Mouse (Mus musculus) megakaryocyte progenitor cell, adult 5-6 weeks (primary cell): ENCODE measurements around the gene Gpsm3. TPM values are rescaled to one million over a fixed set of nuclear protein-coding genes. Genes with fewer than 3 reads are reported as not detected.

ENCODE experiments used
- ATAC-seq: replicated peaks from 2 replicates; pipeline ENCODE4 v1.8.0; 2016; ENCODE audit warnings: mild to moderate bottlenecking, moderate TSS enrichment, inconsistent platforms; ENCODE audit not compliant: poor library complexity
- total RNA-seq, 2 experiments: library from RNA; stranded (forward) in 1 of 2; stranded (reverse) in 1 of 2; fragments of 157-497, 149-512 nt in 1 of 2; fragments of 200-1000 nt in 1 of 2; gene quantifications; 2 replicates each; pipeline versions ENCODE4 v1.2.3 to v1.2.4; 2015 to 2017

Gpsm3 gene
- total RNA-seq, 2 experiments from 2014 or later = 20.2 to 63.4 TPM

- ATAC-seq = no peak
Measured at GRCm38 (mm10) chr17:34582528-34582927, 7.1 kb upstream of the Gpsm3 start.

- ATAC-seq = no peak
Measured at GRCm38 (mm10) chr17:34583397-34583796, 6.2 kb upstream of the Gpsm3 start.

- ATAC-seq = no peak
Measured at GRCm38 (mm10) chr17:34583819-34584218, 5.8 kb upstream of the Gpsm3 start.

- ATAC-seq = no peak
Measured at GRCm38 (mm10) chr17:34585121-34585520, 4.5 kb upstream of the Gpsm3 start.

GRCm38 (mm10) chr17:34585877-34586771, 3.5 kb upstream of the Gpsm3 start:
- ATAC-seq = no peak

- peak; percentile 49 for ATAC-seq
Measured at GRCm38 (mm10) chr17:34586796-34587422, 2.7 kb upstream of the Gpsm3 start.

GRCm38 (mm10) chr17:34587423-34587811, 2.2 kb upstream of the Gpsm3 start:
- peak; percentile 65 for ATAC-seq

GRCm38 (mm10) chr17:34587814-34588213, 1.8 kb upstream of the Gpsm3 start:
- no peak for ATAC-seq

GRCm38 (mm10) chr17:34588767-34589166, 839 bp upstream of the Gpsm3 start:
- ATAC-seq = no peak

GRCm38 (mm10) chr17:34589206-34589605, 400 bp upstream of the Gpsm3 start:
- ATAC-seq = no peak

GRCm38 (mm10) chr17:34590154-34590987, 765 bp downstream of the Gpsm3 start:
- ATAC-seq = no peak

- no peak for ATAC-seq
Measured at GRCm38 (mm10) chr17:34591029-34591993, 1.7 kb downstream of the Gpsm3 start, which contains the start of gene Pbx2. Pbx2 (plus strand) TSS chr17:34591266.

GRCm38 (mm10) chr17:34591994-34592375, 2.4 kb downstream of the Gpsm3 start:
- peak; percentile 61 for ATAC-seq

GRCm38 (mm10) chr17:34592581-34593549, 3.3 kb downstream of the Gpsm3 start:
- ATAC-seq = 0 out of 2 replicates have a peak, but pooled peaks have one; percentile 17

GRCm38 (mm10) chr17:34593752-34594525, 4.3 kb downstream of the Gpsm3 start:
- no peak for ATAC-seq

- ATAC-seq = no peak
Measured at GRCm38 (mm10) chr17:34596098-34596497, 6.5 kb downstream of the Gpsm3 start.

GRCm38 (mm10) chr17:34597566-34598095, 8.0 kb downstream of the Gpsm3 start, which contains the start of gene Ager:
Ager (plus strand) TSS chr17:34597862.
- ATAC-seq = peak; percentile 44

GRCm38 (mm10) chr17:34599891-34600290, 10.3 kb downstream of the Gpsm3 start:
- no peak for ATAC-seq
